Mouse (Mus musculus): Measurements from ENCODE around the gene Gdpd3. TPM values are rescaled to one million over a fixed set of nuclear protein-coding genes. Genes with fewer than 3 reads are reported as not detected.

Gene Gdpd3
- polyA plus RNA-seq, 1 experiment from 2014 or later: 1.4 TPM

- H3K4me3 ChIP-seq (ENCODE audit: low read depth, low read length): no peak overlapping the region
- no peaks in the 10 kb centered on the region for H3K9me3 ChIP-seq (replicated peaks; ENCODE audit: control insufficient read depth, low read length)
- no peak overlapping the region for H3K27ac ChIP-seq (ENCODE audit: low read depth, low read length)
- peaks cover 2% of the 10 kb centered on the region for H3K36me3 ChIP-seq (ENCODE audit: control insufficient read depth, insufficient read depth, low read length)
- peaks cover 12% of the 10 kb centered on the region for H3K4me1 ChIP-seq (ENCODE audit: control insufficient read depth, insufficient read depth, low read length)
- ATAC-seq (replicated peaks; ENCODE audit: insufficient number of reproducible peaks, low FRiP score, low TSS enrichment): no peak
- H3K27me3 ChIP-seq (ENCODE audit: control insufficient read depth, insufficient read depth, low read length): no peaks in the 10 kb centered on the region
- 77% methylated on average over 11 of the region's 11 CpGs for WGBS (ENCODE audit: insufficient replicate concordance)
- no peak overlapping the region for H3K4me2 ChIP-seq
- no peak overlapping the region for H3K9ac ChIP-seq (ENCODE audit: low read depth, low read length)
Observed at GRCm38 (mm10) chr7:126802134-126802889, 36.2 kb downstream of the Gdpd3 start.

- H3K4me1 ChIP-seq (ENCODE audit: control insufficient read depth, insufficient read depth, low read length): peaks cover 17% of the 10 kb centered on the region
- no peak for ATAC-seq (replicated peaks; ENCODE audit: insufficient number of reproducible peaks, low FRiP score, low TSS enrichment)
- H3K9me3 ChIP-seq (replicated peaks; ENCODE audit: control insufficient read depth, low read length): no peaks in the 10 kb centered on the region
- WGBS (ENCODE audit: insufficient replicate concordance): 78% methylated on average over 6 of the region's 6 CpGs
- H3K4me3 ChIP-seq (ENCODE audit: low read depth, low read length): no peak overlapping the region
- H3K4me2 ChIP-seq: no peak overlapping the region
- H3K9ac ChIP-seq (ENCODE audit: low read depth, low read length): no peak overlapping the region; the same call in 1 of the 2 replicates
- no peaks in the 10 kb centered on the region for H3K27me3 ChIP-seq (ENCODE audit: control insufficient read depth, insufficient read depth, low read length)
- H3K27ac ChIP-seq (ENCODE audit: low read depth, low read length): no peak overlapping the region
- H3K36me3 ChIP-seq (ENCODE audit: control insufficient read depth, insufficient read depth, low read length): no peaks in the 10 kb centered on the region; the same call in 1 of the 2 replicates
Observed at GRCm38 (mm10) chr7:126803181-126803580, 37.0 kb downstream of the Gdpd3 start.

GRCm38 (mm10) chr7:126803751-126804150, 37.6 kb downstream of the Gdpd3 start:
- H3K4me2 ChIP-seq: no peak overlapping the region
- H3K9me3 ChIP-seq (replicated peaks; ENCODE audit: control insufficient read depth, low read length): no peaks in the 10 kb centered on the region
- no peaks in the 10 kb centered on the region for H3K27me3 ChIP-seq (ENCODE audit: control insufficient read depth, insufficient read depth, low read length)
- no peaks in the 10 kb centered on the region; the same call in 1 of the 2 replicates for H3K36me3 ChIP-seq (ENCODE audit: control insufficient read depth, insufficient read depth, low read length)
- ATAC-seq (replicated peaks; ENCODE audit: insufficient number of reproducible peaks, low FRiP score, low TSS enrichment): no peak
- no peak overlapping the region for H3K9ac ChIP-seq (ENCODE audit: low read depth, low read length)
- no peak overlapping the region for H3K27ac ChIP-seq (ENCODE audit: low read depth, low read length)
- no peak overlapping the region for H3K4me3 ChIP-seq (ENCODE audit: low read depth, low read length)
- peaks cover 22% of the 10 kb centered on the region for H3K4me1 ChIP-seq (ENCODE audit: control insufficient read depth, insufficient read depth, low read length)

- no peak for ATAC-seq (replicated peaks; ENCODE audit: insufficient number of reproducible peaks, low FRiP score, low TSS enrichment)
- Histone ChIP-seq H3K4me1 (ENCODE audit: control insufficient read depth, insufficient read depth, low read length) (peaks cover 16% of the 10 kb centered on the region), H3K4me2 (no peak overlapping the region), H3K27me3 (ENCODE audit: control insufficient read depth, insufficient read depth, low read length) (no peaks in the 10 kb centered on the region), H3K4me3 (ENCODE audit: low read depth, low read length) (no peak overlapping the region), H3K9ac (ENCODE audit: low read depth, low read length) (no peak overlapping the region), H3K27ac (ENCODE audit: low read depth, low read length) (no peak overlapping the region), H3K9me3 (replicated peaks; ENCODE audit: control insufficient read depth, low read length) (no peaks in the 10 kb centered on the region), H3K36me3 (ENCODE audit: control insufficient read depth, insufficient read depth, low read length) (no peaks in the 10 kb centered on the region; the same call in 1 of the 2 replicates)
- 66% methylated on average over 6 of the region's 6 CpGs for WGBS (ENCODE audit: insufficient replicate concordance)
Observed at GRCm38 (mm10) chr7:126806956-126807355, 40.8 kb downstream of the Gdpd3 start.

GRCm38 (mm10) chr7:126807405-126807804, 41.3 kb downstream of the Gdpd3 start:
- Histone ChIP-seq H3K9ac (ENCODE audit: low read depth, low read length) (0 out of 2 replicates have a peak overlapping the region, but pooled peaks have one; percentile 81), H3K4me3 (ENCODE audit: low read depth, low read length) (no peak overlapping the region), H3K9me3 (replicated peaks; ENCODE audit: control insufficient read depth, low read length) (no peaks in the 10 kb centered on the region), H3K4me2 (peak overlapping the region; percentile 87), H3K36me3 (ENCODE audit: control insufficient read depth, insufficient read depth, low read length) (no peaks in the 10 kb centered on the region; the same call in 1 of the 2 replicates), H3K27me3 (ENCODE audit: control insufficient read depth, insufficient read depth, low read length) (no peaks in the 10 kb centered on the region), H3K4me1 (ENCODE audit: control insufficient read depth, insufficient read depth, low read length) (peaks cover 16% of the 10 kb centered on the region), H3K27ac (ENCODE audit: low read depth, low read length) (no peak overlapping the region)
- ATAC-seq (replicated peaks; ENCODE audit: insufficient number of reproducible peaks, low FRiP score, low TSS enrichment): no peak
- WGBS (ENCODE audit: insufficient replicate concordance): 65% methylated on average over 4 of the region's 4 CpGs

- Histone ChIP-seq H3K36me3 (ENCODE audit: control insufficient read depth, insufficient read depth, low read length) (no peaks in the 10 kb centered on the region), H3K27ac (ENCODE audit: low read depth, low read length) (peak overlapping the region; percentile 88), H3K9ac (ENCODE audit: low read depth, low read length) (peak overlapping the region; percentile 81), H3K4me2 (peak overlapping the region; percentile 87), H3K9me3 (replicated peaks; ENCODE audit: control insufficient read depth, low read length) (no peaks in the 10 kb centered on the region), H3K4me1 (ENCODE audit: control insufficient read depth, insufficient read depth, low read length) (peaks cover 16% of the 10 kb centered on the region), H3K4me3 (ENCODE audit: low read depth, low read length) (peak overlapping the region; percentile 53), H3K27me3 (ENCODE audit: control insufficient read depth, insufficient read depth, low read length) (0 out of 2 replicates have a peak, but pooled peaks cover under 1% of the 10 kb centered on the region)
- under 1% methylated on average over 43 of the region's 43 CpGs for WGBS (ENCODE audit: insufficient replicate concordance)
- ATAC-seq (replicated peaks; ENCODE audit: insufficient number of reproducible peaks, low FRiP score, low TSS enrichment): peak; percentile 90
Observed at GRCm38 (mm10) chr7:126808703-126809455, 42.7 kb downstream of the Gdpd3 start.

- Histone ChIP-seq H3K9ac (ENCODE audit: low read depth, low read length) (no peak overlapping the region), H3K9me3 (replicated peaks; ENCODE audit: control insufficient read depth, low read length) (no peaks in the 10 kb centered on the region), H3K4me3 (ENCODE audit: low read depth, low read length) (no peak overlapping the region), H3K4me1 (ENCODE audit: control insufficient read depth, insufficient read depth, low read length) (peaks cover 16% of the 10 kb centered on the region), H3K27ac (ENCODE audit: low read depth, low read length) (peak overlapping the region; percentile 88; the same call in 1 of the 2 replicates), H3K36me3 (ENCODE audit: control insufficient read depth, insufficient read depth, low read length) (no peaks in the 10 kb centered on the region), H3K4me2 (peak overlapping the region; percentile 87; the same call in 1 of the 2 replicates), H3K27me3 (ENCODE audit: control insufficient read depth, insufficient read depth, low read length) (0 out of 2 replicates have a peak, but pooled peaks cover 3% of the 10 kb centered on the region)
- no peak for ATAC-seq (replicated peaks; ENCODE audit: insufficient number of reproducible peaks, low FRiP score, low TSS enrichment)
- WGBS (ENCODE audit: insufficient replicate concordance): 40% methylated on average over 5 of the region's 5 CpGs
Observed at GRCm38 (mm10) chr7:126809723-126810369, 43.7 kb downstream of the Gdpd3 start.

GRCm38 (mm10) chr7:126815726-126816222, 49.6 kb downstream of the Gdpd3 start:
- no peak overlapping the region for H3K4me2 ChIP-seq
- ATAC-seq (replicated peaks; ENCODE audit: insufficient number of reproducible peaks, low FRiP score, low TSS enrichment): no peak
- 64% methylated on average over 8 of the region's 8 CpGs for WGBS (ENCODE audit: insufficient replicate concordance)
- no peaks in the 10 kb centered on the region for H3K36me3 ChIP-seq (ENCODE audit: control insufficient read depth, insufficient read depth, low read length)
- no peaks in the 10 kb centered on the region for H3K4me1 ChIP-seq (ENCODE audit: control insufficient read depth, insufficient read depth, low read length)
- H3K9ac ChIP-seq (ENCODE audit: low read depth, low read length): no peak overlapping the region
- H3K27me3 ChIP-seq (ENCODE audit: control insufficient read depth, insufficient read depth, low read length): 0 out of 2 replicates have a peak, but pooled peaks cover 3% of the 10 kb centered on the region
- no peaks in the 10 kb centered on the region for H3K9me3 ChIP-seq (replicated peaks; ENCODE audit: control insufficient read depth, low read length)
- no peak overlapping the region for H3K27ac ChIP-seq (ENCODE audit: low read depth, low read length)
- H3K4me3 ChIP-seq (ENCODE audit: low read depth, low read length): no peak overlapping the region

Data from heart, embryonic 11.5 days (tissue).